Mouse (Mus musculus) monocyte, adult 5-6 weeks (primary cell): ENCODE measurements around the gene Wfdc12. TPM values are rescaled to one million over a fixed set of nuclear protein-coding genes. Genes with fewer than 3 reads are reported as not detected.

Experiments used
- ATAC-seq: fragments of 153-309, 156-312 bp; replicated peaks from 2 replicates; pipeline ENCODE4 v1.8.0; 2017; ENCODE audit warnings: mild to moderate bottlenecking; ENCODE audit not compliant: low TSS enrichment, insufficient number of reproducible peaks, severe bottlenecking, poor library complexity, low FRiP score
- total RNA-seq: library from RNA; stranded (forward); fragments of 200-1000, 200-491, 200-594 nt; gene quantifications from 3 replicates; pipeline ENCODE4 v1.2.3, GENCODE M21; 2017

Gene Wfdc12
- total RNA-seq, 1 experiment from 2014 or later = not detected

DNA sequence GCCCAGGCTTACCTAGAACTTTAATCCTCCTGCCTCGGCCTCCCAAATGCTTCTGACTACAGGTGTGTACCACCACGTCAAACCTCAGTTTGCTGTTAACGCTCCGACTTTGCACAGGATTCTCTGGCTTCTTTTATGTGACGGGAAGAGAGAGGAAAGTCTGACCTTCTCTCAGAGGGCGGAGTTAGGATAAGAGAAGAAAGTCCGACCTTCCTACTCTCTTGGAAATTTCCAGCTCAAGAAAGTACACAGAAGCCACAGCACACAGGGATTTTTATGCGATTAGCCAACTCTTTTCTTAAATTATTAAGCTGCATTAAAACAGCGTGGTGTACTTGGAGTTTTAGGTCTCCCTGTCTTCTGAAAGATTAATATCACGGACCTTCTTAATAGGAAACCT is 45.9 kb downstream of the Wfdc12 start:
- no peak for ATAC-seq

DNA sequence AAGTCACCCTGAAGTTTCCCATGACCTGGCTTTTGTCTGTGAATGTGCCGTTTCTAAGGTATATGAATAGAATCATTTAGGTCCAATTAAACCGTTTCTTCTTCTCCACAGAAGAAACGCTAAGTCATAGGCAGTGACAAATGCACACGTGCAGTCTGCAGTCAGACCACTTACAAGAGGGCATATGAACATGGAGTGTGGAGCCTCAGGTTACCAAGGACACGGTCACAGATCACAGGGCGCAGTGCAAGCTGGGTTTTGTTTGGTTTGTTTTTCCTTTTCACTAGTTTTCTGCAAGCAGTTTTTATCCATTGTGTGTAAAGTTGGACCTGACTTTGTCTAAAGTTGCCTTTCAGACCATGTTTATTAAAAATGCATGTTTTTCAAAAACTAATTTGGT is 46.4 kb downstream of the Wfdc12 start:
- ATAC-seq = no peak

DNA sequence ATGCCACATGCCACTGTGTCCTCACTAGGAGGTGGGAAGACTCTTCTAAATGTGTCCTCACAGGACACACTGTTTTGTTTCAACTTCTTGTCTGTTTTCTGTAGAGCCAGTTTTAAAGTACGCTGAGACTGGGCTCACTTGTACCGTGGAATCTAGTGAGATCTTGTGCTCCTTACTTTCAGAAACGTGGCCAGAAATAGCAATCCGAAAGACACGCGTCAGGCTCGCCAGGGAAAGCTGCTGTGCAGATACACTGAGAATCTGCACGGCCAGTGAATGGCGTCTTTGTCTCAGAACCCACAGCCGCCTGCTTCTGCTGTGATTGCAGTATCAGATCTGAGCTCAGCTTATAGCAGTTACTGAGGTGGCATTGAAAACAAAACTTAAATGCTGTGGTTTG is 48.4 kb downstream of the Wfdc12 start:
- no peak for ATAC-seq

Other genes starting within 250 kb of the Wfdc12 start
- gene Ywhab, start 195.6 kb downstream of the Wfdc12 start, total RNA-seq = 50.9 to 83.0 TPM (median 67.5 TPM) in 3 replicates
- gene Pabpc1l, start 165.2 kb downstream of the Wfdc12 start, total RNA-seq = 1.9 to 3.5 TPM in 2 of 3 replicates, not detected in the other
- gene Stk4, start 120.3 kb downstream of the Wfdc12 start, total RNA-seq = 304 to 378 TPM (median 341 TPM) in 3 replicates
- 38.3 to 59.3 TPM (median 43.2 TPM) in 3 replicates for gene Tomm34, start 119.4 kb downstream of the Wfdc12 start, total RNA-seq
- gene Kcns1, start 19.5 kb downstream of the Wfdc12 start, total RNA-seq = not detected in 3 replicates
- not detected in 3 replicates for gene Wfdc5, start 7.9 kb downstream of the Wfdc12 start, total RNA-seq
- not detected in 3 replicates for gene Wfdc15a, start 9.5 kb upstream of the Wfdc12 start, total RNA-seq
- not detected in 3 replicates for gene Wfdc15b, start 31.1 kb upstream of the Wfdc12 start, total RNA-seq
- 1.1 to 1.6 TPM in 2 of 3 replicates, not detected in the other for gene Svs2, start 47.9 kb upstream of the Wfdc12 start, total RNA-seq
- not detected in 3 replicates for gene Svs3b, start 66.0 kb upstream of the Wfdc12 start, total RNA-seq
- gene Svs4, start 87.9 kb upstream of the Wfdc12 start, total RNA-seq = not detected in 3 replicates
- not detected in 3 replicates for gene Svs3a, start 98.7 kb upstream of the Wfdc12 start, total RNA-seq
- gene Svs6, start 126.1 kb upstream of the Wfdc12 start, total RNA-seq = not detected in 3 replicates
- not detected in 3 replicates for gene Svs5, start 142.1 kb upstream of the Wfdc12 start, total RNA-seq
- gene Slpi, start 198.5 kb upstream of the Wfdc12 start, total RNA-seq = 7.4 to 25.2 TPM (median 20.6 TPM) in 3 replicates
- not detected in 3 replicates for gene Rbpjl, start 212.5 kb upstream of the Wfdc12 start, total RNA-seq
- gene Matn4, start 214.6 kb upstream of the Wfdc12 start, total RNA-seq = not detected in 3 replicates